Mouse (Mus musculus) CH12.LX (cell line): Measurements from ENCODE around the gene Ifitm5.

Source experiments
- CTCF ChIP-seq, 2 experiments: IDR thresholded peaks in 1 of 2; conservative IDR thresholded peaks in 1 of 2; 2 replicates each; pipeline ENCODE4 v1.5.1; 2011 to 2012; ENCODE audit warnings: low read depth in 2 of 2, low read length in 2 of 2, improper control_type of control experiment in 1 of 2, inconsistent platforms in 1 of 2, mild to moderate bottlenecking in 1 of 2, moderate library complexity in 1 of 2
- E2F4 ChIP-seq: IDR thresholded peaks from 2 replicates; pipeline ENCODE4 v1.6.1; 2011; ENCODE audit warnings: low read depth, low read length, improper control_type of control experiment; ENCODE audit not compliant: insufficient replicate concordance
- EP300 ChIP-seq: IDR thresholded peaks from 2 replicates; pipeline ENCODE4 v1.6.1; 2011; ENCODE audit warnings: low read length, improper control_type of control experiment
- ETS1 ChIP-seq: conservative IDR thresholded peaks from 2 replicates; pipeline ENCODE4 v1.6.1; 2012; ENCODE audit warnings: low read depth, mild to moderate bottlenecking, inconsistent platforms, low read length, improper control_type of control experiment, moderate library complexity
- GABPA ChIP-seq: IDR thresholded peaks from 2 replicates; pipeline ENCODE4 v1.6.1; 2012; ENCODE audit warnings: low read depth, low read length, improper control_type of control experiment, inconsistent platforms; ENCODE audit not compliant: insufficient replicate concordance
- IRF4 ChIP-seq: IDR thresholded peaks from 2 replicates; pipeline ENCODE4 v1.6.1; 2014; ENCODE audit warnings: low read depth, mild to moderate bottlenecking, inconsistent platforms, low read length, improper control_type of control experiment
- NELFE ChIP-seq: IDR thresholded peaks from 2 replicates; pipeline ENCODE4 v1.6.1; 2011; ENCODE audit warnings: low read depth, low read length, improper control_type of control experiment
- NRF1 ChIP-seq: IDR thresholded peaks from 2 replicates; pipeline ENCODE4 v1.6.1; 2014; ENCODE audit warnings: low read depth, mild to moderate bottlenecking, inconsistent platforms, low read length, improper control_type of control experiment, moderate library complexity
- POLR2A ChIP-seq: IDR thresholded peaks from 2 replicates; pipeline ENCODE4 v1.6.1; 2011; ENCODE audit warnings: low read depth, mild to moderate bottlenecking, improper control_type of control experiment, low read length
- POLR2AphosphoS2 ChIP-seq: IDR thresholded peaks from 2 replicates; pipeline ENCODE4 v1.6.1; 2011; ENCODE audit warnings: low read depth, low read length, improper control_type of control experiment
- RCOR1 ChIP-seq: conservative IDR thresholded peaks from 2 replicates; pipeline ENCODE4 v1.6.1; 2012; ENCODE audit warnings: low read depth, mild to moderate bottlenecking, inconsistent platforms, low read length, improper control_type of control experiment
- TCF12 ChIP-seq: IDR thresholded peaks from 2 replicates; pipeline ENCODE4 v1.6.1; 2014; ENCODE audit warnings: low read depth, mild to moderate bottlenecking, inconsistent platforms, low read length, improper control_type of control experiment
- ZKSCAN1 ChIP-seq: IDR thresholded peaks from 2 replicates; pipeline ENCODE4 v1.6.1; 2012; ENCODE audit warnings: low read depth, inconsistent platforms, low read length, improper control_type of control experiment, borderline replicate concordance

DNA sequence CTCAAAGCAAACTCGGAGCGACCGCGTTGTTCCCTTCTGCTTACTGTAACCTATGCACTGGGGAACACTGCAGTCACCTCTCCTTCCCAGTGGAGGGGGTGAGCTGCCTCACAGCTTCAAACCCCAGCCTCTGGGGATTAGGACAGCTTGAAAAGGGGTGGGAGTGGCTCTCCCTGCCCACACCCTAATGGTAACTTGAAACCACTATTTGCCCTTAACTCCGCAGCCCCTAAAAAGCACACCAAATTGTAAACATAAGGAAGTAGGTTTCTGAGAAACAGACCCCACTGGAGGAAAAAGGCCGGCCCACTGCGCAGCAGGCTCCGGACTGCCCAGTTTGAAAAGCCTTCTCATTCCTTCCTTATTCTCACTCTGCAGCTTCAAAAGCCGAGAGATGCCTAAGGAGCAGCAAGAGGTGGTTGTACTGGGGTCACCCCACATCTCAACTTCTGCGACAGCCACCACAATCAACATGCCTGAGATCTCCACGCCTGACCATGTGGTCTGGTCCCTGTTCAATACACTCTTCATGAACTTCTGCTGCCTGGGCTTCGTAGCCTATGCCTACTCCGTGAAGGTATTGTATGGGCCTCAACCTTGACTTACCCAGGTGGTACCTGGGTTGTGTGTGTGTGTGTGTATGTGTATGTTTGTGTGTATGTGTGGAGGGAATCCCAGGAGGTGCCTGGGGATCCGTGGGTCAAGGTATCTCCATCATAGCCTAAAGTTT lies 17.9 kb upstream of the Ifitm5 start:
- TF ChIP-seq E2F4 (no peak), CTCF (conservative IDR thresholded peaks at IDR 0.05 in 1 of 2, IDR thresholded peaks at IDR 0.05 in 1 of 2; ENCODE audit: low read depth in 2 of 2, low read length in 2 of 2) (no peak), TCF12 (no peak), GABPA (no peak), IRF4 (no peak), EP300 (no peak), ETS1 (no peak), NELFE (no peak), NRF1 (no peak), POLR2A (no peak), ZKSCAN1 (no peak), POLR2AphosphoS2 (no peak), RCOR1 (no peak)
